Mouse (Mus musculus): ENCODE data around the gene Dhx30.

GRCm38 (mm10) chr9:110064641-110065040, 53.0 kb downstream of the Dhx30 start:
- TF ChIP-seq CTCF (IDR thresholded peaks at IDR 0.05; ENCODE audit: insufficient read depth, low read depth, low read length) (no peak), POLR2A (IDR thresholded peaks at IDR 0.05; ENCODE audit: insufficient read depth, low read depth, low read length) (no peak)

Data from olfactory bulb, adult 2 months (tissue).